Mouse (Mus musculus) stomach, postnatal 0 days (tissue): ENCODE data around the gene Mecp2.

Experiments used
- CTCF ChIP-seq: IDR thresholded peaks from 2 replicates; pipeline ENCODE4 v1.5.1; 2016; ENCODE audit warnings: antibody characterized with exemption, low read depth, mild to moderate bottlenecking, moderate library complexity
- EP300 ChIP-seq: optimal IDR thresholded peaks from 2 replicates; pipeline ENCODE3; 2016; ENCODE audit warnings: antibody characterized with exemption

GRCm38 (mm10) chrX:74067891-74068290, 67.3 kb downstream of the Mecp2 start:
- TF ChIP-seq CTCF (no peak), EP300 (no peak)
